Mouse (Mus musculus) spleen, embryonic (tissue): ENCODE results near the gene Opa3.

Source experiments
- CTCF ChIA-PET: fragments of 350-600 bp; sonication (Branson Sonifier 250); formaldehyde crosslinking; loops from one replicate; lab custom pipeline; 2022; lab: Charles Lee

The Opa3 gene

GRCm38 (mm10) chr7:19240905-19241463 lies 12.8 kb downstream of the Opa3 start:
- CTCF ChIA-PET: interaction anchor here (0.6 kb wide), 1 partner anchor 18 kb away, joined by 3 read pairs; no protein-coding TSS in a partner anchor

GRCm38 (mm10) chr7:19242005-19242404 lies 13.9 kb downstream of the Opa3 start:
- CTCF ChIA-PET: no interaction called here

DNA sequence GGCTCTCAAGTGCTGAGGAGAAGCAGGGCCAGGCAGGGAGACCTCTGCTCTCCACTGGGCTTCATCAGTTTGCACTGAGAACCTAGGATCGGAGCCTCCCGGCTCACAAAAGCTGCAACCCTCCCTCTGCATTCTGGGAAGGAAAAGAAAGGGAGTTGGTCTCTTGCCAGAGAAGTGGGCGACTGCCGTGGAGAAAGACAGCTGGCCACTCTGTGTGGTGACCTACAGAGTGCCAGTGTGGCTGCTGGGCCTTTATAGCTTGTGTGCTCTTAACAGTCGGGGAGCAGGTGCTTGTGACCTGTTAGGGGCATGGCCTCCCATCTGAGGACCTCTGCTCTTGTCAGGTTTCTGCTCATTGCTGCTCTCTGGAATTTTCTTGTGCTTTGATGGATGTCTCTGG lies 15.7 kb downstream of the Opa3 start:
- CTCF ChIA-PET: no interaction called here

DNA sequence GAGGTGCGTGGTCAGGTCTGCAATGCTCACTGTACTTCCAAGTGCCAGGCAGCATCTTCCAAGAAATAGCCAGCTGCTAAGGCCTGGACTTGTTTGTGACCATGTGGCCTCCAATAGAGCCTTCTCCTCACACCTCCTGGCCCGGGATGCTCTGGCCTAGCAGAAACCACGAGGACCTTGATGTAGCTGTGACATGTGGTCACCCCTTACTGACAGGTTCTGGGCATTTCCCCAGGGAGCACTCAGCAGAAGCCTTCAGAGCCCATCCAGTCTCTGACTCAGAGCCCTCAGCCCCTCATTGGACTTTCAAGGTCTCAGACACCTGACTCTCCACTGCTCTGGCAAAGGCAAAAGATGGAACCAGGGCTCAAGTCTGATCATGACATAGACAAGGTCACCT lies 16.9 kb downstream of the Opa3 start:
- CTCF ChIA-PET: interaction anchor here (0.6 kb wide), 1 partner anchor 99 kb away, joined by 8 read pairs; no protein-coding TSS in a partner anchor

GRCm38 (mm10) chr7:19246855-19247254 lies 18.7 kb downstream of the Opa3 start:
- CTCF ChIA-PET: interaction anchor here (0.5 kb wide), 1 partner anchor 355 kb away, joined by 4 read pairs; no protein-coding TSS in a partner anchor

DNA sequence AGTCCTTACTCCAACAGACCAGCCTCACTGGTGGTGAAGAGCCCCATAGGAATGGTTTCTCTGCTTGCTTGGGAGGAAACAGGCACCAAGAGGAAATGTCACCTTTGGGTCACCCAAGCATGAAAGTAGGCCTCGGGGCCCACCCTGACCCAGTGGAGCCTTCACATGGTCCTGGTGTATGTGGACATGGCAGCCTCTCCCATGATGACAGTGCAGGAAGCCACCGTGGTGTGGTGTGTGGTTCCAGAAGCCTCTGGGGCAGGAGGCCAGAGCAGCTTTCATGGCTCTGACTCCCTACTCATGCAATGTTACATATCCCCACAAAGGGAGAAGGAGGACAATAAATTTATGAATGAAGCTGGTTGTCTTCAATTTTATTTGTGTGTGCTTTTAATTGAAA lies 19.4 kb downstream of the Opa3 start:
- CTCF ChIA-PET: interaction anchor here (0.7 kb wide), 1 partner anchor 31 kb away, joined by 3 read pairs; no protein-coding TSS in a partner anchor

- CTCF ChIA-PET: interaction anchor here (0.9 kb wide), 1 partner anchor 12 kb away, joined by 3 read pairs; no protein-coding TSS in a partner anchor
These were observed 23.9 kb downstream of the Opa3 start for GRCm38 (mm10) chr7:19252078-19252477.

DNA sequence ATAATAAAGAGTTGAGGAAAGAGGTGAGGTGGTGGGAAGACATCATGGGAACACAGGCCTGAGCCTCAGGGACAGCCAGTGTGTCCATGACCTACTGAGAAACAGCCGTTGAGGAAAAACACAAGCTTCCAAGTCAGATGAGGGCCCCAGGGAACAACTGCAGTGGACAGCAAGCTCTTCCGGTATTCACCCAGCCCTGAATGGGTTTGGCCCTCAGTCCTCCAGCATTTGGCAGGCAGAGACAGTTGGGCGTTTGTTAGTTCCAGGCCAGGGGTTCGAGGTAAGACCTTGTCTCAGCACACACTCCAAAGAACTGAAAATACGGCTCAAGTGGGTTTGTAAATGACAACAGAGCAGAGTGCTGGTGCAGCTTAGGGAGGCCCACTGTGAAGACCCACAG lies 25.3 kb downstream of the Opa3 start:
- CTCF ChIA-PET: no interaction called here

DNA sequence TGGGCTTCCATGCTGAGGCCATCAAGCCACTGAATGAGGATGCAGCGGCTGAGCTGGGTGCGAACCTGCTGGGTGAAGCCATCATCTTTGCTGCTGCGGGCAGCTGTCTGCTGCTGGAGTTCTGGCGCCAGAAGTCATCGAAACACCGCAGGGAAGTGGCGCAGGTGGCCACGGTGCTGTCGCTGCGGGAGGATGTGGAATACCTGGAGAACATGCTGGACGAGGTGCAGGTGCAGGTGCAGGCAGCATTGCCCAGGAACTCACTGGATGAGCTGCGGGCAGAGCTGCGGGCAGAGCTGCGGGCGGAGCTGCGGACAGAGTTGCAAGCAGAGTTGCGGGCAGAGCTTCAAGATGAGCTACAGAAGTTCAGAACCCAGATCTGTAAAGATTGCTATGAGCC lies 27.3 kb downstream of the Opa3 start:
- CTCF ChIA-PET: no interaction called here

GRCm38 (mm10) chr7:19256567-19256966 lies 28.4 kb downstream of the Opa3 start:
- CTCF ChIA-PET: no interaction called here

GRCm38 (mm10) chr7:19257390-19258022 lies 29.4 kb downstream of the Opa3 start:
- CTCF ChIA-PET: no interaction called here

GRCm38 (mm10) chr7:19258336-19258735 lies 30.2 kb downstream of the Opa3 start:
- CTCF ChIA-PET: no interaction called here

DNA sequence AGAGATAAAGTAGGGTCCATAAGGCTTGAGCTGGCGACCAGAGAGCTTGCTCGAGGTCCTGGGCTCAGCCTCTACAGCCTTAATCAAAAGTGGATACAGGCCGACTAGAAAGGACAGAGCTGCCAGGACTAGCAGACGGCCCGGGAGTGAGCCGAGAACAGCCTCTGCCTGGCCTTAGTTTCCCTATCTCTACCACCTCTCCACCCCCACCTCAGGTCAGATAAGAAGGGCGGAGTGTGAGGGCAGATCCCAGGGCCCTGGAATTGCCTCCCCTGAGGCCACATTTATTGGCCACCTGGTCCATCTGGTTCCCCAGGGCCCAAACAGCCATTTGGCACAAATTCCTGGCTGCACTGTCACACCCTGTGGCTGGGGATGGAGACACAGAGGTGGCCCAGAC lies 37.0 kb downstream of the Opa3 start:
- CTCF ChIA-PET: interaction anchor here (0.5 to 1.2 kb wide), 2 partner anchors 37 to 92 kb away, joined by 3 to 4 read pairs; no protein-coding TSS in a partner anchor

DNA sequence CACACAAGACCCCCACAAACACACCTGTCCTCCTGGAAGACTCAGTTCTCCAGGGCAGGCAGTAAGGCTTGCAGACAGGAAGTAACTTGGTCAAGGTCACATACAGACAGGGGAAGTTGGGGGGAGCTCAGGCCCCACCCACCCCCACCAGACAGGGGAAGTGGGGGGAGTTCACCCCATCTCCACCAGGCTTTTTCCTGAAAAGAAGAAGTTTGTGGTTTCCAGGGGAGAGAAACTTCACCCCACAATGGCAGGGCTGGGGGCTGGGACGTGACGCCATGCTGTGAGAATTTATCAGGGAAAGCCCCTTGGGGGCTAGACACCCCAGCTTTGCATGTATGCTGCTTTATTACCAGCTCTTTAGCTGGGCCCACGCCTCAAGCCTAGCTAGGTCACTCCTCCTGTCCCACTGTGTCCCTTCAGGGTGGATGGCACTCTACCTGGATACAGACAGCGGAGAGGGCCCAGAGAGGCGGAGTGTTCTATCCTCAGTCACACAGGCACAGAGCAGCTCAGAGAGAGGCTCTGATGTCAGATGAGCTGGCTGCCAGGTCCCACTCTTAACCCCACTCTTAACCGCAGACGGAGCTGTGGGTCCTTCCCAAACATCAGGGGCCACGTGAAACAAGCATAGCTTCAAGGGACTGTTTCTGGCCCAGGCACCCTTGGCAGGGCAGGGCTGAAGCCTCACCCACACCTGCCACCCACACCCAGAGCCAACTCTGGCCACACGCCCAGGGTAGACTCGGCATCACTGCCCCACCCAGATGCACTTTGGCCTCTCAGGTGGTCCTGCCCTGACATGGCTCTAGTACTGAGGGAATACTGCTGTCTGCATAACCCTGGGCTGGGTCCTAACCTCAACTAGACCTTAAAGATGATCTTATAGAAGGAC lies 38.0 kb downstream of the Opa3 start:
- CTCF ChIA-PET: interaction anchor here (0.6 to 1.2 kb wide), 2 partner anchors 31 to 36 kb away, joined by 4 to 9 read pairs; no protein-coding TSS in a partner anchor

- CTCF ChIA-PET: interaction anchor here (0.6 to 1.6 kb wide), 2 partner anchors 22 to 27 kb away, joined by 5 to 10 read pairs; no protein-coding TSS in a partner anchor
These were observed 38.9 kb downstream of the Opa3 start for GRCm38 (mm10) chr7:19267051-19267450.

- CTCF ChIA-PET: no interaction called here
These were observed 41.0 kb downstream of the Opa3 start for GRCm38 (mm10) chr7:19268993-19269681.

DNA sequence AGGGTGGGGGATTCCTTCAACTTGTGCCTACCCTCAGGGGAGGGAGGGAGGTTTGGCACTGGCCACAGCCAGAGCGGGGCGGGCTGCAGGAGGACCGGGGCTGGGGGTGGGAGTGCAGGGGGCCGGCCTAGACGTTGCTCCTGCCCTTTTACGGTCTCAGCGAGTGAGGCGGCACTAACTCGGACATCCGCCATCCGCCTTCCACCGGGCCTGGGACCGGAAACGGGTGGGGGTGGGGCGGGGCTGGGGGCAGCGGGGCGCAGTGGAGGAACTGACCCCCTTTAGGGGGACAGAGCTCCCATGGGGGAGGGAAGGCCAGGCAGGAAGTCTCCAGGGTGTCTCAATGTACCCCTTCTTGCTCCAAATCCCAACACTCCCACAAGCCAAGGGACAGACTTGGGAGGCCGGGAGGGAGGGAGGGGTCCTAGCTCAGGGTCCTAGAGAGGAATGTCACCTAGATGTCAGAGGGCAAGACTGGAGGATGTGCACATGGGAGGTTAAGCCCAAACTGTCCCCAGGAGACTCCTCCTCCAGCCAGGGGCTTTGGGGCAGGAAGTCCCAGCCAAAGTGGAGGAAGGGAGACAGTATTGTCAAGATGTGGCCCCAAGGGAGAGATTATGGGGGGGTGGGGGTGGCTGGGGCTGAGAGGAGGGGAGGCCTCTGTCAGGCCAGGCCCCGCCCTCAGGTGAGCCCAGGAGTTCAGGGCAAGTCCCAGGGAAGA lies 41.7 kb downstream of the Opa3 start:
- CTCF ChIA-PET: interaction anchor here (0.6 to 1.0 kb wide), 5 partner anchors 21 to 53 kb away, joined by 3 to 7 read pairs (median 3); no protein-coding TSS in a partner anchor

GRCm38 (mm10) chr7:19270509-19271237 lies 42.5 kb downstream of the Opa3 start:
- CTCF ChIA-PET: interaction anchor here (0.5 to 1.3 kb wide), 8 partner anchors 22 to 254 kb away, joined by 3 to 7 read pairs (median 3); no protein-coding TSS in a partner anchor
